Mouse (Mus musculus) neural tube, embryonic 13.5 days (tissue): Measurements from ENCODE around the gene Nanog. TPM values are rescaled to one million over a fixed set of nuclear protein-coding genes. Genes with fewer than 3 reads are reported as not detected.
A peak's percentile ranks its signal among the peaks of the same experiment; 100 is the strongest.

ENCODE experiments used
- ATAC-seq: fragments of 200-750 bp; cut with Nextera tagmentation; 2 replicates; pipeline ENCODE4 v1.8.0; 2017; ENCODE audit warnings: low read depth, mild to moderate bottlenecking, moderate TSS enrichment, moderate library complexity
- H3K27ac ChIP-seq: fragments of 300-500 bp; sonication (generic); replicated peaks from 2 replicates; pipeline ENCODE4 v1.5.1; 2015; ENCODE audit warnings: moderate library complexity, mild to moderate bottlenecking, inconsistent platforms
- H3K27me3 ChIP-seq: fragments of 300-500 bp; sonication (generic); 2 replicates; pipeline ENCODE4 v1.6.1; 2015; ENCODE audit warnings: mild to moderate bottlenecking, inconsistent platforms
- H3K36me3 ChIP-seq: fragments of 300-500 bp; sonication (generic); 2 replicates; pipeline ENCODE4 v1.6.1; 2015; ENCODE audit warnings: mild to moderate bottlenecking, inconsistent platforms
- H3K4me1 ChIP-seq: fragments of 300-500 bp; sonication (generic); replicated peaks from 2 replicates; pipeline ENCODE4 v1.6.1; 2015; ENCODE audit warnings: inconsistent platforms
- H3K4me2 ChIP-seq: fragments of 300-500 bp; sonication (generic); 2 replicates; pipeline ENCODE4 v1.6.1; 2015; ENCODE audit warnings: inconsistent platforms, mild to moderate bottlenecking, moderate library complexity
- H3K4me3 ChIP-seq: fragments of 300-500 bp; sonication (generic); 2 replicates; pipeline ENCODE4 v1.5.1; 2015; ENCODE audit warnings: mild to moderate bottlenecking, inconsistent platforms
- H3K9ac ChIP-seq: fragments of 300-500 bp; sonication (generic); 2 replicates; pipeline ENCODE4 v1.6.1; 2015; ENCODE audit warnings: moderate library complexity, mild to moderate bottlenecking, inconsistent platforms
- H3K9me3 ChIP-seq: fragments of 300-500 bp; sonication (generic); 2 replicates; pipeline ENCODE4 v1.6.1; 2016; ENCODE audit warnings: inconsistent platforms
- WGBS: fragments of 180-500 bp; shearing (Covaris S2); methylation state at CpG from one replicate; pipeline ENCODE4 v1.1.7; 2015; 5-methylcytosine and 5-hydroxymethylcytosine counted together
- polyA plus RNA-seq: library from polyadenylated mRNA; unstranded; fragments of >200 nt; fragmentation: Nextera tagmentation; extraction: Ambion mirVana; gene quantifications from 2 replicates; pipeline ENCODE4 v1.2.1, GENCODE M21; 2015

Gene Nanog
- polyA plus RNA-seq, 1 experiment from 2014 or later = 0.15 TPM

- Histone ChIP-seq H3K9me3 (no peaks in the 10 kb centered on the region), H3K36me3 (no peaks in the 10 kb centered on the region), H3K4me2 (no peak overlapping the region), H3K4me3 (no peak overlapping the region), H3K4me1 (peaks cover 23% of the 10 kb centered on the region), H3K9ac (no peak overlapping the region), H3K27ac (no peak overlapping the region), H3K27me3 (peaks cover 51% of the 10 kb centered on the region)
- 22% methylated on average over 10 of the region's 10 CpGs for WGBS
- no peak for ATAC-seq
Measured at GRCm38 (mm10) chr6:122744505-122745249, 37.4 kb downstream of the Nanog start.

GRCm38 (mm10) chr6:122750579-122750978 lies 43.3 kb downstream of the Nanog start:
- peaks cover 5% of the 10 kb centered on the region; the same call in 1 of the 2 replicates for H3K27me3 ChIP-seq
- no peak for ATAC-seq
- H3K4me1 ChIP-seq = no peaks in the 10 kb centered on the region
- no peak overlapping the region for H3K4me2 ChIP-seq
- H3K9ac ChIP-seq = no peak overlapping the region
- no peaks in the 10 kb centered on the region for H3K9me3 ChIP-seq
- no peaks in the 10 kb centered on the region for H3K36me3 ChIP-seq
- no peak overlapping the region for H3K4me3 ChIP-seq
- 81% methylated on average over 6 of the region's 6 CpGs for WGBS
- no peak overlapping the region for H3K27ac ChIP-seq

- no peak overlapping the region for H3K4me3 ChIP-seq
- H3K4me1 ChIP-seq = no peaks in the 10 kb centered on the region
- no peaks in the 10 kb centered on the region for H3K9me3 ChIP-seq
- no peak for ATAC-seq
- H3K4me2 ChIP-seq = no peak overlapping the region
- no peak overlapping the region for H3K9ac ChIP-seq
- WGBS = 74% methylated on average over 2 of the region's 2 CpGs
- no peak overlapping the region for H3K27ac ChIP-seq
- no peaks in the 10 kb centered on the region for H3K36me3 ChIP-seq
- H3K27me3 ChIP-seq = no peaks in the 10 kb centered on the region
Measured at GRCm38 (mm10) chr6:122755913-122756312, 48.6 kb downstream of the Nanog start.

- Histone ChIP-seq H3K4me3 (no peak overlapping the region), H3K27me3 (peaks cover 12% of the 10 kb centered on the region), H3K9ac (no peak overlapping the region), H3K9me3 (no peaks in the 10 kb centered on the region), H3K4me1 (peaks cover 5% of the 10 kb centered on the region), H3K4me2 (no peak overlapping the region), H3K36me3 (no peaks in the 10 kb centered on the region), H3K27ac (no peak overlapping the region)
- no peak for ATAC-seq
- 54% methylated on average over 5 of the region's 5 CpGs for WGBS
Measured at GRCm38 (mm10) chr6:122758732-122759131, 51.4 kb downstream of the Nanog start.

GRCm38 (mm10) chr6:122761011-122761599 lies 53.8 kb downstream of the Nanog start:
- Histone ChIP-seq H3K9ac (peak overlapping the region; percentile 57), H3K4me3 (peak overlapping the region; percentile 39), H3K9me3 (no peaks in the 10 kb centered on the region), H3K27ac (0 out of 2 replicates have a peak overlapping the region, but pooled peaks have one; percentile 24), H3K27me3 (peaks cover 14% of the 10 kb centered on the region), H3K4me2 (peak overlapping the region; percentile 49), H3K4me1 (peaks cover 24% of the 10 kb centered on the region), H3K36me3 (no peaks in the 10 kb centered on the region)
- 2% methylated on average over 11 of the region's 11 CpGs for WGBS
- ATAC-seq = peak; percentile 29; the same call in 1 of the 2 replicates

GRCm38 (mm10) chr6:122761901-122762300 lies 54.6 kb downstream of the Nanog start:
- Histone ChIP-seq H3K9ac (no peak overlapping the region), H3K27ac (no peak overlapping the region), H3K4me2 (peak overlapping the region; percentile 49; the same call in 1 of the 2 replicates), H3K27me3 (peaks cover 14% of the 10 kb centered on the region), H3K9me3 (no peaks in the 10 kb centered on the region), H3K36me3 (no peaks in the 10 kb centered on the region), H3K4me3 (no peak overlapping the region), H3K4me1 (peaks cover 30% of the 10 kb centered on the region)
- no peak for ATAC-seq

GRCm38 (mm10) chr6:122762480-122762879 lies 55.2 kb downstream of the Nanog start:
- Histone ChIP-seq H3K4me3 (no peak overlapping the region), H3K36me3 (no peaks in the 10 kb centered on the region), H3K9ac (no peak overlapping the region), H3K9me3 (no peaks in the 10 kb centered on the region), H3K27me3 (peaks cover 14% of the 10 kb centered on the region), H3K4me2 (no peak overlapping the region), H3K4me1 (peaks cover 30% of the 10 kb centered on the region), H3K27ac (no peak overlapping the region)
- ATAC-seq = no peak
- 53% methylated on average over 3 of the region's 3 CpGs for WGBS

GRCm38 (mm10) chr6:122762952-122763700 lies 55.8 kb downstream of the Nanog start:
- no peak for ATAC-seq
- Histone ChIP-seq H3K27ac (no peak overlapping the region), H3K4me3 (no peak overlapping the region), H3K4me1 (peaks cover 30% of the 10 kb centered on the region), H3K36me3 (no peaks in the 10 kb centered on the region), H3K27me3 (peaks cover 14% of the 10 kb centered on the region), H3K9me3 (no peaks in the 10 kb centered on the region), H3K9ac (no peak overlapping the region), H3K4me2 (no peak overlapping the region)
- 62% methylated on average over 11 of the region's 11 CpGs for WGBS

- no peaks in the 10 kb centered on the region for H3K36me3 ChIP-seq
- no peaks in the 10 kb centered on the region for H3K9me3 ChIP-seq
- peak; percentile 29 for ATAC-seq
- H3K4me1 ChIP-seq = peaks cover 30% of the 10 kb centered on the region
- H3K9ac ChIP-seq = peak overlapping the region; percentile 84
- H3K4me2 ChIP-seq = peak overlapping the region; percentile 79
- peak overlapping the region; percentile 92 for H3K27ac ChIP-seq
- H3K4me3 ChIP-seq = peak overlapping the region; percentile 52
- WGBS = 31% methylated on average over 17 of the region's 17 CpGs
- peaks cover 14% of the 10 kb centered on the region for H3K27me3 ChIP-seq
Measured at GRCm38 (mm10) chr6:122763844-122764445, 56.7 kb downstream of the Nanog start.
